Mouse (Mus musculus) stomach, postnatal 0 days (tissue): Measurements from ENCODE around the gene Cntn2.
A peak's percentile ranks its signal among the peaks of the same experiment; 100 is the strongest.

Experiments used
- CTCF ChIP-seq: IDR thresholded peaks from 2 replicates; pipeline ENCODE4 v1.5.1; 2016; ENCODE audit warnings: antibody characterized with exemption, low read depth, mild to moderate bottlenecking, moderate library complexity
- EP300 ChIP-seq: optimal IDR thresholded peaks from 2 replicates; pipeline ENCODE3; 2016; ENCODE audit warnings: antibody characterized with exemption

DNA sequence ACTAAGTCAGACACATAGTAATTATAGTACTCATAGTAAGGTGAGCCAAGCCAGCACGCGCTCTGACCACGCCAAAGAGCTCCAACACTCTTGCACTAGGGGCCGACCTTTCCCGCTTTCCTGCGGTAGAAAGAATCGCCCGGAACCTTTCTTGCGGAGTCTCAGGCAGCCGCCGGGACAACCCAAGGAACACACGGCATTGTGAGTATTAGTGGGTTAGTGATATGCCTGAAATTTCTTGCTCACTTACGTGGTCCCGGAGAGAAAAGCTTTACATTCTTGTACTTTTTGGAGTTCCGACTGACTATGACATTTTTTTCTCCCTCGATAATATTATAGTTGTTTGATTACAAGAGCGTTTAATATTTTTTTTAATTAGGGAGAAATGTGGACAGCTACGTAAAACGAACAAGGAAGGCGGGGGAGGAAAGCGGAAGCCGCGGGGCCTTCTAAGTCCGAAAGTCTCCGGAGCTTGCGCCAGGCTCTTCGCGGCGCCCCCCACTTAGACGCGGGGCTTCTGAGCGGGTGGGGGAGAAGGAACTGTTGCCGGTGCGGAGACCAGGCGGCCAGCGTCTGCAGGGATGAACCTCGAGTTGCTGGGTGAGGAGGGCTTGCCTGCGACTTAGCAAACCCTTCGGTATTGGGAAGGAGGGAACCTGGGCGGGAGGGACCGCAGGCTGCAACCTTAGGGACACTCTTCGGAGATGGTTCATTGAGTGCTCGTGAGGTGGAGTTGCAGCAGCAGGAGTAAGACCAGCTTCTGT is 65.9 kb downstream of the Cntn2 start, which contains the start of gene Rbbp5:
- TF ChIP-seq CTCF = peak; percentile 50
- TF ChIP-seq EP300 = peak; percentile 97
